Mouse (Mus musculus): ENCODE measurements around the gene Cwf19l2. TPM values are rescaled to one million over a fixed set of nuclear protein-coding genes. Genes with fewer than 3 reads are reported as not detected.
"Not testable (repeated sequence)": the region's sequence is repeated elsewhere in the genome, so short reads cannot be mapped to it uniquely, and the experiment has no call there.

Gene Cwf19l2
- 10 to 100 TPM; 20.0 to 20.5 TPM for total RNA-seq (2021)
- long read RNA-seq, experiment 1, full-length matches to known transcripts = 18 of 30 reads
- long read RNA-seq, experiment 1, partial matches to known transcripts = 6 of 30 reads
- long read RNA-seq, experiment 1, other reads (novel, unspliced or antisense) = 6 of 30 reads
- long read RNA-seq, experiment 2, full-length matches to known transcripts = 20 of 25 reads
- long read RNA-seq, experiment 2, partial matches to known transcripts = 3 of 25 reads
- long read RNA-seq, experiment 2, other reads (novel, unspliced or antisense) = 2 of 25 reads

DNA sequence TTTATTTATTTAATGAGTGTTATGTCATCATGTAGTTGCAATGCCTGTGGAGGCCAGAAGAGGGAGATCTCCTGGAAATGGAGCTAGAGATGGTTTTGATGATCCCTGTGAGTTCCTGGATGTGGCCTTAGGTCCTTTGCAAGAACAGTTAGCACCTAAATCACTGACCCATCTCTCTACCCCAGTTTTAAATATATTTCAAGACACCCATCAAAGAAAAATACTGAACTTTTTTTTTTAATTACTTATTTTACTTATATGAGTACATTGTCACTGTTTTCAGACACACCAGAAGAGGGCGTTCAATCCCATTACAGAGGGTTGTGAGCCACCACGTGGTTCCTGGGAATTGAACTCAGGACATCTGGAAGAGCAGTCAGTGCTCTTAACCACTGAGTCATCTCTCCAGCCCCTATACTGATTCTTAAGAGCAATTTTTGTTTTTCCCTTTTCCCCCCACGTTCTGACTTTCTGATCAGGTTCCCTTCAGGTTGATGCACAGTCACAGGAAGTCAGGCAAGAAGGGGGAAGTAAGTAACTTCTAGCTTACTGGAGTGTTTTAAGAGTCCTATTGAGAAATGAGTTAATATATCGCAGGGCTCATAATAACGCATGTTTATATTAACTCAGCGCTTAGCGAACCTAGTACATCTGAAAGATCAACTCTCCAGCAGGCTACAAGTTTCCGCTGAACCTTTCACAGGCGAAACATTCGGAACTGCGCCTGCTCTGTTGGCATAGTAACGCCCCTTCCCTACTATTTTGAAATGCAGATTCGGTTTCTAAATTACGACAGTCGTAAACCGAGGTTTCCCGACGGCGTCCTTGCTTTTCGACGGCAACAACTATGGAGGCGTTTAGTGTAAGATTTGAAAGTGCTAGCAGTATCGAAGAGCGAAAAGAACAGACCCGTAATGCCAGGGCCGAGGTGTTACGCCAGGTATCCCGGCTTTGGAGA is at the start of gene Cwf19l2:
Cwf19l2 (plus strand) TSS at position 342 of the 958 bp plus-strand sequence.
- peak; percentile 73 to 81 for DNase-seq (ENCODE audit: extremely low spot score in 1 of 2, low spot score in 2 of 2)
- peak within 1 kb of the TSS; percentile 73 for H3K4me3 ChIP-seq
- H3K27ac ChIP-seq = peak within 1 kb of the TSS; percentile 83
- peak; percentile 56 for TF ChIP-seq CTCF (IDR thresholded peaks at IDR 0.05)
- intact Hi-C loops (cut with DNase I) = loop anchor here (5.0 kb wide), 3 partner anchors 66 to 904 kb away; partner anchors contain the start of genes Aasdhppt, Alkbh8, Gucy1a2 and Kbtbd3

DNA sequence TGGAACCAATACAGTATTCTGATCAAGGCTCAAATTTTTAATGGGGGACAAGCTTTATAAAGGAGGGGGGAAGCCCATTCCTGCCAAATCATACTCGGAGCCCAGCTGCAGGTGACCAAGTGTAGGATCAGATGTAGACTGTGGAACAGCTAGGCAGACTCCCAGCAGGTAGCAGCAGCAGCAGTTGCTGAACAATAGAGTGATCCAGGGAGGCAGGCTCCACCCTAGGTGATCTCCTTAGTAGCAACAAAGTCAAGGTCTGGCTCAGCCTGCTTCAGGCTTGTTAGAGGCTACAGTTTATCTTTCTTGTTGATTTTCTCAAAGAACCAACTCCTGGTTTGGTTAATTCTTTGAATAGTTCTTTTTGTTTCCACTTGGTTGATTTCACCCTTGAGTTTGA is 27.1 kb upstream of the Cwf19l2 start:
- H3K27ac ChIP-seq; H3K4me3 ChIP-seq; DNase-seq (ENCODE audit: extremely low spot score in 1 of 2, low spot score in 2 of 2); intact Hi-C loops (cut with DNase I): not testable (repeated sequence)

DNA sequence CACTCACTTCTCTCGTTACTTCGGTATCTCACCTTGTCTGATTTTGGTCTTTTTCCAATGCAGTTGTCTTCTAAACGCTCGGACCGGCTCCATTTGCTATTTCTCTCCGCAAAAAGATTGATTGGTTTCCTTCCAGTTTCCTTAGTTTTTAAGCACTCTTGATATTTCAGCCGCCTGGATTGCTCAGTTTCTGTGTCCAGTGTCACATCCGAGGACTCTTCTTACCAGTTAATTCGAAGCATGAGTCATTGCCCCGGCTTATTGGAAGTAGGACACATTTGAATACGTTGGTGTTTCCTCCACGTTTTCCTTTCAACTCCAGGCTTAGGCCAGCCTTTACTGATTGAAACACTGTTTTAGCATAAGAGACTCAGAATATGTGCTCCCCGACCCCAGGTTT is 980 bp downstream of the Cwf19l2 start:
- intact Hi-C loops (cut with DNase I) = loop anchor here (5.0 kb wide), 3 partner anchors 67 to 903 kb away; partner anchors contain the start of genes Aasdhppt, Alkbh8, Gucy1a2 and Kbtbd3
- peak overlapping the region; percentile 73 for H3K4me3 ChIP-seq
- no peak for TF ChIP-seq CTCF (IDR thresholded peaks at IDR 0.05)
- DNase-seq (ENCODE audit: extremely low spot score in 1 of 2, low spot score in 2 of 2) = peak; percentile 18 to 30
- peak overlapping the region; percentile 83 for H3K27ac ChIP-seq

DNA sequence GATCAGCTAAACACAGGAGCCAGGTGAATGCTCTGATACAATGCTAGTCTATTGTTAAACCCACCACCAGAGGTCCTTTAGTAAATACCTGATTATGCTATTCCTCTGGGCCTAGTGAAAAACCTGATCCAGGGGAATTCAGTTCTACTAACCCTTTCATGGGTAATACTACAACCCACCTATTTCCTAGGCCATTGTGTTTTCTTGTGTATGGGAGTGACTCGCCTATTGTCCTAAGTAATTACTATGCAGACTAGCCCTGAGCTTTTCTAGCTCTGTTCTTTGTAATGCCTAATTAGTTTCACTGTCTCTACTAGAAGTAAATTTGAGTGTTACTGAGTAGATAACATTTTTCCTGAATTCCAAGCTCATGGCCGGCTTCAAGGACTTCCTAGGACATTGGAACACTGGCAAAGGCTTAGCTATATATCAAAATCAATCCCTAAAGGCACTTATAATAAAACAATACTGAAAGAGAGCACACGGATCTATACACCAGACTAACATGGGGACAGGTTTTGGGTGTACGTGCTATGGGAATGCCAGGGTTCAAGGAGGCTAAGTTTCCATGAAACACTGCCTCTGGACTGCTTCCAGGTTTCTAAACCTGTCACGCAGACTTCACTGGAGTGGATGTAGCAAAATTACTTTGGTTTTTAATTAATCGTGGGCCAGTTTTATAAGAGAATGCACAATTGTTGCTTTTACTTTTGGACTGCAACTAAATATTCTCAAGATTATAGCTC is 36.3 kb downstream of the Cwf19l2 start:
- H3K4me3 ChIP-seq; DNase-seq (ENCODE audit: extremely low spot score in 1 of 2, low spot score in 2 of 2); intact Hi-C loops (cut with DNase I); H3K27ac ChIP-seq: not testable (repeated sequence)

DNA sequence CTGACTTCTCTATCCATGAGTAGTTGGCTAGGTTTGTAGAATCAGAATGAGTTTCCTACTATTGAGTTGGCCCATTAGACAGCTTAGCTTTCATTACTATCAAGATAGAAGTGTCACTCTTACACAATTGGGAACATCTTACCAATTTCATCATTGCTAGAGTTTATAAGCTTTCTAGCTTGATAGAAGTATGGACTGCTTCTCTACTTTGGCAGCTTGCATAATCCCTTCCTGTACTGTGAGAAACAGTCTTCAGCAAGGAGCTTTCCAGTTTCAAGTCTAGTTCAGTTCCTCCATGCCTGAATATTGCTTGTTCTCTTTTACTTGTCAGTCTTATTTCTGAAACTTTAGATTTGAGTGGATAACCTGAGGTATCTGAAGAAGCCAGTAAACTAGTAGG is 68.5 kb downstream of the Cwf19l2 start:
- no peak overlapping the region for H3K27ac ChIP-seq
- no peak for DNase-seq (ENCODE audit: extremely low spot score in 1 of 2, low spot score in 2 of 2)
- TF ChIP-seq CTCF (IDR thresholded peaks at IDR 0.05) = no peak
- intact Hi-C loops (cut with DNase I) = no loop called here
- H3K4me3 ChIP-seq = no peak overlapping the region

DNA sequence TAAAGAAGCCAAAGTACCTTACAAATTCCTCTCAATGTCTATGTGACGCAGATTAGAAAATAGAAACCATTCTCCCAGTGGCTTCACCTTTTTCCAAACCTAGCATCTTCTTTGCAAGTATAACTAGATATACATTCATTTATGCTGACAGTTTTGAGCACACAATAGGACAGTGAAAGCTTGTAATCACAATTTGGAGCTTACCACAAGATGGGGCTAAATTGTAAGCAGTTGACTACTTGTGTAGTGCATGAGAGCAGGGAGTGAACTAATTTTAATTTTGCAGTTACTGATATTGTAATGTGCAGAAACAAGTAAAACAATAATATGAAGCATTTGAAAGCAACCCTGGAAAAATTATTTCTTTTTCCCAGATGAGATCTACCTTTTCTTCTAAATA is 115.3 kb downstream of the Cwf19l2 start:
- Histone ChIP-seq H3K27ac (no peak overlapping the region), H3K4me3 (no peak overlapping the region)
- TF ChIP-seq CTCF (IDR thresholded peaks at IDR 0.05) = peak; percentile 56
- intact Hi-C loops (cut with DNase I) = loop anchor here (5.0 kb wide), 2 partner anchors 694 to 789 kb away; partner anchors contain the start of genes Aasdhppt and Kbtbd3
- DNase-seq (ENCODE audit: extremely low spot score in 1 of 2, low spot score in 2 of 2) = no peak

DNA sequence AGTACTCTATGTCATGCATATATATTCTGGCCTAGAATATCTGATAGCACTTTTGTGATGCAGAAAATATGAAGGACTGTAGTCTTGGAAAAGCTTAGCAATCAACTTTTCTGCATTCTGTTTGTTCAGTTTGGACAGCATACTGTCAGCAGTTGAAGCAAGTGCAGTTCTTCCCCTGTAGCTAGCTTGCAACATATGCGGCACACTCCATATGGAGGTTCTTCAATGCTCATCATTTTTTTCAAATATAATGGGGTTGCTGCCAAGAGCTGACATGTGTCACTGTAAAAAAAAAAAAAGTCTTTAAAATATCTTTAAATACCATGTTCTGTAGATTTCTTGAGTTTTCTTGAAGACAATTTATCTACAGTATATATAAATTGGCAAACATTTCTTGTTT is 115.8 kb downstream of the Cwf19l2 start:
- DNase-seq (ENCODE audit: extremely low spot score in 1 of 2, low spot score in 2 of 2) = no peak
- intact Hi-C loops (cut with DNase I) = loop anchor here (5.0 kb wide), 2 partner anchors 693 to 788 kb away; partner anchors contain the start of genes Aasdhppt and Kbtbd3
- Histone ChIP-seq H3K4me3 (no peak overlapping the region), H3K27ac (no peak overlapping the region)
- TF ChIP-seq CTCF (IDR thresholded peaks at IDR 0.05) = no peak

DNA sequence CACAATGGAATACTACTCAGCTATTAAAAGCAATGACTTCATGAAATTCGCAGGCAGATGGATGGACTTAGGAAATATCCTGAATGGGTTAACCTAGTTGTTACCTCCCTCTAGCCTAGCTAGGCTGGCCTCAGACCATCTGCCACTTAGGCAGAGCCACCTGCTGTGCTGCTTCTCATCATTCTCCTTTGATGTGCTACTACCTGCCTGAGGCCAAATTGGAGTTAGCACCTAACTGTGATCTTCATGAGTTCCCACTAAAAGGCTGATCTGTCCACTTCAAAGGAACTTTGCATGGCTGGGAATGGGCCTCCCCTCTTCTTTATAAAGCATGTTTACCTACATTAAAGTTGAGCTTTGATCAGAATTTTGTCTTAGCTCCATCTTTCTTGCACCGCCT is 117.6 kb downstream of the Cwf19l2 start:
- no peak for DNase-seq (ENCODE audit: extremely low spot score in 1 of 2, low spot score in 2 of 2)
- H3K4me3 ChIP-seq = no peak overlapping the region
- intact Hi-C loops (cut with DNase I) = no loop called here
- TF ChIP-seq CTCF (IDR thresholded peaks at IDR 0.05) = no peak
- H3K27ac ChIP-seq = no peak overlapping the region

Other genes starting within 250 kb of the Cwf19l2 start
- gene Alkbh8, start 68.5 kb upstream of the Cwf19l2 start, total RNA-seq (2021) = 10 to 100 TPM; 45.6 to 48.0 TPM
- gene Gucy1a2, start 129.2 kb downstream of the Cwf19l2 start, total RNA-seq (2021) = 10 to 100 TPM; 91.2 to 91.5 TPM

All from left cerebral cortex, adult 2 months (tissue).